Mouse (Mus musculus): ENCODE measurements around the gene Rlbp1. TPM values are rescaled to one million over a fixed set of nuclear protein-coding genes. Genes with fewer than 3 reads are reported as not detected.

The Rlbp1 gene
- polyA plus RNA-seq, 1 experiment from 2014 or later = 17.1 TPM

GRCm38 (mm10) chr7:79347108-79347813 lies 39.6 kb downstream of the Rlbp1 start:
- Histone ChIP-seq H3K27me3 (ENCODE audit: control insufficient read depth, insufficient read depth, low read depth, low read length) (no peaks in the 10 kb centered on the region), H3K9ac (ENCODE audit: low read depth, low read length) (no peak overlapping the region), H3K36me3 (ENCODE audit: control insufficient read depth, insufficient read depth, low read length) (peaks cover 17% of the 10 kb centered on the region), H3K9me3 (replicated peaks; ENCODE audit: control insufficient read depth, low read length, poor library complexity, severe bottlenecking) (no peaks in the 10 kb centered on the region), H3K27ac (ENCODE audit: low read length) (no peak overlapping the region), H3K4me3 (ENCODE audit: low read depth, low read length) (no peak overlapping the region), H3K4me1 (ENCODE audit: control insufficient read depth, insufficient read depth, low read length) (no peaks in the 10 kb centered on the region), H3K4me2 (ENCODE audit: low read length) (no peak overlapping the region)
- 73% methylated on average over 13 of the region's 13 CpGs for WGBS
- ATAC-seq = no peak; the same call in 1 of the 2 replicates

- Histone ChIP-seq H3K4me1 (ENCODE audit: control insufficient read depth, insufficient read depth, low read length) (no peaks in the 10 kb centered on the region), H3K9ac (ENCODE audit: low read depth, low read length) (no peak overlapping the region), H3K27ac (ENCODE audit: low read length) (no peak overlapping the region), H3K4me3 (ENCODE audit: low read depth, low read length) (no peak overlapping the region), H3K4me2 (ENCODE audit: low read length) (no peak overlapping the region), H3K27me3 (ENCODE audit: control insufficient read depth, insufficient read depth, low read depth, low read length) (no peaks in the 10 kb centered on the region), H3K36me3 (ENCODE audit: control insufficient read depth, insufficient read depth, low read length) (peaks cover 14% of the 10 kb centered on the region), H3K9me3 (replicated peaks; ENCODE audit: control insufficient read depth, low read length, poor library complexity, severe bottlenecking) (no peaks in the 10 kb centered on the region)
- 77% methylated on average over 8 of the region's 8 CpGs for WGBS
- ATAC-seq = no peak
Observed at GRCm38 (mm10) chr7:79346555-79347075, 40.2 kb downstream of the Rlbp1 start.

DNA sequence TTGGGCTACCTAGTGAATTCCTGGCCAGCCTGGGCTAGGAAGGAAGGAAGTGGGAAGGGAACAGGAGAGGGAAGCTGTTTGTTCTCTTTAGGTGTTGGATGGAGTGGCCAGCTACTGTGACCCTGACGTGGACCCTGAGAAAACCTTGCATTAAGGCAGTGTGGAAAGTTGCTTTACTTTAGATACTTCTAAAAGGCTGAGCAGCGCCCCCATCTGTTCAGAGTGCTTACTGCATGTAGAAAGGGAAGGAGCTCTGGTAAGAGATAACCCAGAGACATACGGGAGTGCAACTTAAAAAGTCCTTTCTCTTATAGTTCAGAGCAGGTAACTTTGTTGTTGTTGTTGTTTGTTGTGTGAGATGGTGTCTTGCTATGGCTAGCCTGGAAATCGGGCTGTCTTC lies 40.9 kb downstream of the Rlbp1 start:
- Histone ChIP-seq H3K36me3 (ENCODE audit: control insufficient read depth, insufficient read depth, low read length) (peaks cover 14% of the 10 kb centered on the region), H3K4me1 (ENCODE audit: control insufficient read depth, insufficient read depth, low read length) (no peaks in the 10 kb centered on the region), H3K4me2 (ENCODE audit: low read length) (no peak overlapping the region), H3K4me3 (ENCODE audit: low read depth, low read length) (no peak overlapping the region), H3K27me3 (ENCODE audit: control insufficient read depth, insufficient read depth, low read depth, low read length) (no peaks in the 10 kb centered on the region), H3K9me3 (replicated peaks; ENCODE audit: control insufficient read depth, low read length, poor library complexity, severe bottlenecking) (no peaks in the 10 kb centered on the region), H3K27ac (ENCODE audit: low read length) (no peak overlapping the region), H3K9ac (ENCODE audit: low read depth, low read length) (no peak overlapping the region)
- 58% methylated on average over 4 of the region's 4 CpGs for WGBS
- ATAC-seq = no peak

DNA sequence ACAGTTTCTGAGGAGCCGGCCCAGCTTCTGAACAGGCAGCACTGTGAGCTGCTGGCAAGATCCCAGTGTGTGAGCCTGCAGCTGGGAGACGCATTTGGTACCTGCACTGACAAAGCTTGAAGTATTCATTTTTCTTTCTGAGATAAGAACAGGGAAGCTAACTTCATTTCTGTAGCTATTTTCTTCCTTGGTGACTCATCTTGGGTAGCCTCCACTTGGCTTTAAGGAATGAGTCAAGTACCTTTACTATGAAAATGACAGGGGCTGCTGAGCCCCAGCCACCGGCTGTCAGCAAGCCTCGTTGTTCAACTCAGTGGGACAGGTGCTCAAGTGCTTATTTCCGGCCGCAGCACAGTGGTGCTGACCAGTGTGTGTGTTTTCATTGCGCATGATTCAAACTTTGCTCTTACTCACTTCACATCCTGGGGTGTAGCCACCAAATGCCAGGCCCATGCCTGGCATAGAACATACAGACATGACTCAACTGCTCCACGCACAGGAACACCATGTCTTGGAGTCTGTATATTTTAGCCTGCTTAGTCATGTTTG lies 50.4 kb downstream of the Rlbp1 start:
- 95% methylated on average over 8 of the region's 8 CpGs for WGBS
- Histone ChIP-seq H3K27ac (ENCODE audit: low read length) (no peak overlapping the region), H3K4me3 (ENCODE audit: low read depth, low read length) (no peak overlapping the region), H3K27me3 (ENCODE audit: control insufficient read depth, insufficient read depth, low read depth, low read length) (no peaks in the 10 kb centered on the region), H3K4me1 (ENCODE audit: control insufficient read depth, insufficient read depth, low read length) (no peaks in the 10 kb centered on the region; the same call in 1 of the 2 replicates), H3K9ac (ENCODE audit: low read depth, low read length) (no peak overlapping the region), H3K9me3 (replicated peaks; ENCODE audit: control insufficient read depth, low read length, poor library complexity, severe bottlenecking) (no peaks in the 10 kb centered on the region), H3K36me3 (ENCODE audit: control insufficient read depth, insufficient read depth, low read length) (0 out of 2 replicates have a peak, but pooled peaks cover 4% of the 10 kb centered on the region), H3K4me2 (ENCODE audit: low read length) (no peak overlapping the region)
- ATAC-seq = no peak

GRCm38 (mm10) chr7:79333419-79333818 lies 53.4 kb downstream of the Rlbp1 start:
- ATAC-seq = no peak
- H3K27ac ChIP-seq (ENCODE audit: low read length) = no peak overlapping the region
- H3K9me3 ChIP-seq (replicated peaks; ENCODE audit: control insufficient read depth, low read length, poor library complexity, severe bottlenecking) = no peaks in the 10 kb centered on the region
- WGBS = 78% methylated on average over 3 of the region's 3 CpGs
- H3K4me2 ChIP-seq (ENCODE audit: low read length) = no peak overlapping the region
- no peak overlapping the region for H3K4me3 ChIP-seq (ENCODE audit: low read depth, low read length)
- no peaks in the 10 kb centered on the region; the same call in 1 of the 2 replicates for H3K4me1 ChIP-seq (ENCODE audit: control insufficient read depth, insufficient read depth, low read length)
- no peaks in the 10 kb centered on the region for H3K27me3 ChIP-seq (ENCODE audit: control insufficient read depth, insufficient read depth, low read depth, low read length)
- H3K9ac ChIP-seq (ENCODE audit: low read depth, low read length) = no peak overlapping the region
- H3K36me3 ChIP-seq (ENCODE audit: control insufficient read depth, insufficient read depth, low read length) = 0 out of 2 replicates have a peak, but pooled peaks cover 4% of the 10 kb centered on the region

- H3K9me3 ChIP-seq (replicated peaks; ENCODE audit: control insufficient read depth, low read length, poor library complexity, severe bottlenecking) = no peaks in the 10 kb centered on the region
- ATAC-seq = no peak
- no peak overlapping the region for H3K9ac ChIP-seq (ENCODE audit: low read depth, low read length)
- H3K4me3 ChIP-seq (ENCODE audit: low read depth, low read length) = no peak overlapping the region
- H3K36me3 ChIP-seq (ENCODE audit: control insufficient read depth, insufficient read depth, low read length) = peaks cover 7% of the 10 kb centered on the region
- H3K27ac ChIP-seq (ENCODE audit: low read length) = peak overlapping the region; percentile 58
- H3K4me2 ChIP-seq (ENCODE audit: low read length) = no peak overlapping the region
- 23% methylated on average over 10 of the region's 10 CpGs for WGBS
- H3K4me1 ChIP-seq (ENCODE audit: control insufficient read depth, insufficient read depth, low read length) = no peaks in the 10 kb centered on the region; the same call in 1 of the 2 replicates
- no peaks in the 10 kb centered on the region for H3K27me3 ChIP-seq (ENCODE audit: control insufficient read depth, insufficient read depth, low read depth, low read length)
Observed at GRCm38 (mm10) chr7:79331197-79331596, 55.7 kb downstream of the Rlbp1 start.

DNA sequence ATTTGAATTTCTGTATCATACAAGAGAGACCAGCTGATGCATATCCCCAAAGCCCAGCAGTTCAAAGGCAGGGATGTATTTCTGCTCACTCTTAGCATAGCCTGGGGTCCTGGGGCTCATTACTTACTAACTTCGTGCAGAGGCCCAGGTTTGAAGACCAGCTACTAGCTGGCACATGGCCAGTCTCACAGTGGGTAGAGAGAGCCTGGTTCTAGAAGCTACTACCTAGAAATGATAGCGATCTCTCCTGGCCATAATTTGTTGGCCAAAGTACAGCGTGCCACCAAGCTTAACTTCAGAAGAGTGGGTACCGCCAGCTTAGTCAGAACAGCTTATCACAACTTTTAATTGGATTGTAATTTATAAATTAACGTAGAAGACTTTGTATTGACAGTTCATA lies 58.1 kb downstream of the Rlbp1 start:
- H3K27me3 ChIP-seq (ENCODE audit: control insufficient read depth, insufficient read depth, low read depth, low read length) = no peaks in the 10 kb centered on the region
- H3K9me3 ChIP-seq (replicated peaks; ENCODE audit: control insufficient read depth, low read length, poor library complexity, severe bottlenecking) = no peaks in the 10 kb centered on the region
- H3K27ac ChIP-seq (ENCODE audit: low read length) = no peak overlapping the region
- no peaks in the 10 kb centered on the region; the same call in 1 of the 2 replicates for H3K4me1 ChIP-seq (ENCODE audit: control insufficient read depth, insufficient read depth, low read length)
- no peak overlapping the region for H3K4me2 ChIP-seq (ENCODE audit: low read length)
- no peak overlapping the region for H3K4me3 ChIP-seq (ENCODE audit: low read depth, low read length)
- H3K36me3 ChIP-seq (ENCODE audit: control insufficient read depth, insufficient read depth, low read length) = peaks cover 20% of the 10 kb centered on the region
- no peak overlapping the region for H3K9ac ChIP-seq (ENCODE audit: low read depth, low read length)
- ATAC-seq = no peak
- WGBS = 86% methylated on average over 5 of the region's 5 CpGs

All from midbrain, embryonic 16.5 days (tissue).